Mouse (Mus musculus): ENCODE measurements around the gene Map1b. TPM values are rescaled to one million over a fixed set of nuclear protein-coding genes. Genes with fewer than 3 reads are reported as not detected.

The Map1b gene
- total RNA-seq, 2 experiments from 2014 or later: 709 to 737 TPM

DNA sequence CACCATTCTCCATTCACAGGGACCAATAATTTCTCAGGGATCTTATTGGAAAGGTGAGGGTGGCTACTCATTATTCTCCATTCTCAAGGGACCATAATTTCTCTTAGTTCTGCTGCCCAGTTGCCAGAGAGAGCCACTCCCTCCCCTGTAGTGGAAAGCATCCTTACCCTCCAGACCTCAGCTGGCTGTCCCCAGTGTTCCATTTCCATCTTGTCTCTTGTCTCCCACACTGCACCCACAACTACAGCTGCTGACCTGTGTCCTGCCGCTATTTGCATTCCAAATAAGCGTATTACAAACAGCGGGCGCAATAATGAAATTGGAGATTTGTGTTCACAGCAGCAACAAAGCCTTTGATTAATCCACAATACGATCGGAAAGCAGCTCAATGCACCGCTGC is 46.3 kb downstream of the Map1b start:
- DNase-seq (ENCODE audit: low spot score in 2 of 2): no peak
- no peak for TF ChIP-seq CTCF (conservative IDR thresholded peaks at IDR 0.05)
- Histone ChIP-seq H3K4me3 (no peak overlapping the region), H3K27ac (peak overlapping the region; percentile 55; the same call in 1 of the 2 replicates)

DNA sequence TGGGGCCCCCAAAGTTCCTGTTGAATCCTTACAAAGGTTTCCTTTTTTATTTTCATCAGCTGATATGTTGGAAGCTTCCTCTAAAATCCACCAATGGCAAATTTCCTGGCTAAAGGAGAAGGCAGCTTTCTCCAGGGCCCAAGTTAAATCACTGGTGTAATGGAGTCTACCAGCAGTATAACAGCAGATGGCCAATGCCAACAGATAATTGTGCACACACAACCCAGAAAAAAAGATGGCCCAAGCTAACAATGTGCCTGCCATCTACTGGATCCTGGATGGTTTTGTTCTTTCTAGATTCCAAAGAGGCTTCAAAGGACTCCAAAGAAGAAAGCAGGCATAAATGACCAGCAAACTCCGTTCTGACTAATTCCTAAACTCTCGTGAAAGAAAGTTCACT is 48.1 kb downstream of the Map1b start:
- Histone ChIP-seq H3K27ac (no peak overlapping the region; the same call in 1 of the 2 replicates), H3K4me3 (no peak overlapping the region)
- no peak for DNase-seq (ENCODE audit: low spot score in 2 of 2)
- TF ChIP-seq CTCF (conservative IDR thresholded peaks at IDR 0.05): peak; percentile 42

DNA sequence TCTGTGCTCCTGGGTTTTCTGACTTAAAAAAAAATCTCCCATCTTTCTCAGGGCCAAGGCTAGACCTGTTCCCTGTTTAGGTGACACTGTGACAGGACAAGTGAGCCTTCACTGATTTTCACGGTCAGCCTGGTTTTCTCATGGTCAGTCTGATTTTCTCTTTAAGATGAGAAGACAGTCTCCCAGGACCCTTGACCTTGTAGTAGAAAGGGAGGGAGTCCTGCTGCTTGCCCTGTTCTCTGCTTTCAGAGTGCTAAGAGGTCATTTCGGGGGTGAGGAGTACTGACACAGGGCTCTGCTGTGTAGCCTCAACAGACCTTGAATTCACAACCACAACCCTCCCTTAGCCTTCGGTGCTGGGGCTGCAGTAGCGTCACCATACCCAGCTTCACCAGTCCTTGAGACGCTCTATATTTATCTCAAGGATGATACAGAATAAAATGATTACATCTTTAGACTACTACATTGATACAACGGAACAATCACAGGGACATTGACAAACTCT is 49.5 kb downstream of the Map1b start:
- H3K27ac ChIP-seq: no peak overlapping the region; the same call in 1 of the 2 replicates

DNA sequence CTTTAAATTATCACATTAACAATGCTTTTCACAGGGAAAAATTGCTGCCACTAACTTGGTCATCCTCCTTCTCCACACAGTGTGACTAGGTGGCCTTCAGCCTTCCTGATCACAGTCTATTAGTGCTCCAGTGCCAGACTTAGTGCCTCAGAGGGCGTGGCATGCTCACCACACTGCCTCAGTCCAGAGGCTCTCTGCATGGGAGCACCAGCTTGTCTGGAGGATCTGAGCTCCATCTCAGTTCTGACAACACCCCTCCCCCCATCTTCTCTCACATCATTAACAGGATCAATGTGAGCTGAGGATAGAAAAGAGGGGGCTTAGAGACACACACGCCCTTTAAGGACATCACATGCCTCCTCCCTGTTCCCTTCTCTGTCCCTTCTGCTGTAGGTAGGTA is 50.3 kb downstream of the Map1b start:
- H3K4me3 ChIP-seq: no peak overlapping the region
- 0 out of 2 replicates have a peak overlapping the region, but pooled peaks have one; percentile 6 for H3K27ac ChIP-seq
- no peak for DNase-seq (ENCODE audit: low spot score in 2 of 2)
- TF ChIP-seq CTCF (conservative IDR thresholded peaks at IDR 0.05): no peak

More for the DNA sequence above, 49.5 kb downstream of the Map1b start:
- TF ChIP-seq CTCF (conservative IDR thresholded peaks at IDR 0.05): no peak
- H3K4me3 ChIP-seq: no peak overlapping the region
- DNase-seq (ENCODE audit: low spot score in 2 of 2): no peak

DNA sequence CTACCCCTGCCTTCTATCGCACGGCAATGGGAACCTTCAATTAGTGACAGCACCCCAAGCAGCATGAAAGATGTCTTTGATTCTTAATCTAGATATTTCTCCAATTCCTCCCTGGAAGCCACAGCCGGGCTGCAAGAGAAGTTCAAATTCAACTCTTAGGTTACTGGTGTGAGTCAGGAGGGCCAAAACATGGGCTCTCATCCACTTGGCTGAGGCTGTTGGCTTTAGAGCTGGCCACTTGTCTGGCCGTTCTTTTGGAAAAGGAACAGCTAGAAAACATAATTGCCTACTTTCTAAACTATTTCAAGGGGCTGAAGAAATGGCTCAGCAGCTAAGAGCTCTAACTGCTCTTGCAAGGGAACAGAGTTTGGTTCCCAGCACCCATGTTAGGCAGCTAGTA is 51.8 kb downstream of the Map1b start:
- H3K27ac ChIP-seq: 0 out of 2 replicates have a peak overlapping the region, but pooled peaks have one; percentile 18
- no peak overlapping the region for H3K4me3 ChIP-seq
- no peak for TF ChIP-seq CTCF (conservative IDR thresholded peaks at IDR 0.05)
- no peak for DNase-seq (ENCODE audit: low spot score in 2 of 2)

DNA sequence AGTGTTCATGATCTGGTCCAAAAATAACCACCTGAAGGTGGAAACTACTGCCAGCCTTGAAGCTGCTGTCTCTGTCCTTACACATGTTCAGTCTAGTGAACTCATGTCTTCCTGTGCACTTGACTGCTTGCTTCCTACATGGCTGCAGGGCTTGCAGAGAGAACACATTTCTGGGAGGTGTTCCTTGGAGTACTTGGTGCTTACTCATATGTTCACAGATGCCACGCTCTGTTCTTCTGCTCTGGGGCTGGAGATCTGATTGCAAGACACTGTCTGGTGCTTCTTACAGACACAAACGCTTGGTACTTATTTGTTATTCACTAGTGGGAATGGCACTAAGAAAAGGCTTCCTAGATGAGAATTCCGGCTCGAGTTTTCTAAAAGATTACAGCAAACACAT is 54.5 kb downstream of the Map1b start:
- DNase-seq (ENCODE audit: low spot score in 2 of 2): no peak
- H3K27ac ChIP-seq: peak overlapping the region; percentile 21; the same call in 1 of the 2 replicates
- no peak overlapping the region for H3K4me3 ChIP-seq
- TF ChIP-seq CTCF (conservative IDR thresholded peaks at IDR 0.05): no peak

DNA sequence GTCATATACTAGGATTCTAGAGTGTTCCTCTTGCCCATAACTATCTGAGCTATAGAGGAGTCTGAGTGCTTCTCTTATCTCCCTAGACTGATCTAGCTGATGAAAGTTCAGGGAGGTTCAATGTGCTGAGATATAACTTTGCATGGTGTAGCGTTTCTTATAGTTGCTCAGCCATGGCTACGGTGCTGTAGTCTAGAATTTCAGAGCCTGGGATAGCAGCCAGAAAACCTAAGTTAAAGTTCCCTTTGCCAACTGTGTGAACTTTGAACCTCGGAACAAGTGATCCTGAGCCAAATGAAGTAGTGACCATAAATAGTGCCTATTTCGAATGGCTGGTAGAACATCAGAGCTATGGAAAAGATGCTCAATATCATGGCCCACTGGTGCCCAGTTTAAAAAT is 56.7 kb downstream of the Map1b start:
- no peak overlapping the region for H3K4me3 ChIP-seq
- DNase-seq (ENCODE audit: low spot score in 2 of 2): no peak
- TF ChIP-seq CTCF (conservative IDR thresholded peaks at IDR 0.05): no peak
- peak overlapping the region; percentile 24; the same call in 1 of the 2 replicates for H3K27ac ChIP-seq

DNA sequence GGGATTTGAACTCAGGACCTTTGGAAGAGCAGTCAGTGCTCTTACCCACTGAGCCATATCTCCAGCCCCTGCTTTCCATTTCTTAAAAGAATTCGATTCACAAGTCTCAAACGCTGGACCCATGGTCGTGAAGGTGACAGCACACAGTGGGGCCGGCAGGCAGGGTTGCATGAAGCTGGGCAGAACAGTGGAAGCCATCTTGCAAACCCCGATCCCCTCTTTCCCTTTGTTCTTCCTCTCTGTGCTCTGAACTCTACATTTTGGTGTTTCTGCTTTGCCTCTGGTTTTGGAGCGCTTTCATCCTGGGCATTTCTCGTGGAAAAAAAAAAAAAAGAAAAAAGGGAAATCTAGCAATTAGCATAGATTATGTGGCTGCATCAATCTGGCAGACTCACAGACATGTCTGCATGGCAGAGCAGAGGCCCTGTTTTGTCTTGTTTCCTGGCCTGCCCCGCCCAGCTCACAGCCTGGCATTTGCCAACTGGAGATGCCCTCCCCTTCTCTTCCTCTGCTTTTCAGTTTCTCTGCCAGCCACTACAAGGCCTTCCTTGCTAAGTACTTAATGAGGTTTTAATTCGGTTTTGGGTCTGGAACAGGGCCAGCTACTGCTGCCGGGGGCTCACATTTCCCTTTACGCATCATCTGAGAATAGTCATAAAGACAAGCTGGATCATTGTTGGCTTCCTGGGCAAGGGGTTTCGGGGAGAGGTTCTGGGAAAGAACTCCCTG is 57.5 kb downstream of the Map1b start:
- TF ChIP-seq CTCF (conservative IDR thresholded peaks at IDR 0.05): no peak
- H3K4me3 ChIP-seq: no peak overlapping the region
- peak in 1 of 2 experiments; percentile 54 for DNase-seq (ENCODE audit: low spot score in 2 of 2)
- peak overlapping the region; percentile 24 for H3K27ac ChIP-seq

DNA sequence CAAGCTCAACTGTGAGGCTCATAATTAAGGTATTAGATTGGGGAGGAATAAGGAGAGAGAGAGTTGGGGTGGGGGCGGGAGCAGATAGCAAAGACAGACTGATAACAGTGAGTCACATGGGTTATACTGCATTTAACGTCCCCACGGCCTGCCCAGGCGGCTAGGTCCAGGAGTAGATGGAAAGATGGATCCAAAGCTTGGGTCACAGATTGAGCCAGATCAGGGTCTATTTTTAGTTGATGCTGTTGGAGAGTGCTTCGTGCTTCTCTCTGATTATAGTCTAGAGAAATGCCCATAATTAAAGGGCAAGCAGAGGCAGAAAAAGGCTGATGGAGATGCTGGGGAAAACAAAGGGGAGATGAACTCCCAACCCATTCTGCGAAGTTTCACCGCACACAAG is 61.4 kb downstream of the Map1b start:
- H3K27ac ChIP-seq: peak overlapping the region; percentile 23; the same call in 1 of the 2 replicates
- TF ChIP-seq CTCF (conservative IDR thresholded peaks at IDR 0.05): no peak
- no peak overlapping the region for H3K4me3 ChIP-seq
- DNase-seq (ENCODE audit: low spot score in 2 of 2): no peak

DNA sequence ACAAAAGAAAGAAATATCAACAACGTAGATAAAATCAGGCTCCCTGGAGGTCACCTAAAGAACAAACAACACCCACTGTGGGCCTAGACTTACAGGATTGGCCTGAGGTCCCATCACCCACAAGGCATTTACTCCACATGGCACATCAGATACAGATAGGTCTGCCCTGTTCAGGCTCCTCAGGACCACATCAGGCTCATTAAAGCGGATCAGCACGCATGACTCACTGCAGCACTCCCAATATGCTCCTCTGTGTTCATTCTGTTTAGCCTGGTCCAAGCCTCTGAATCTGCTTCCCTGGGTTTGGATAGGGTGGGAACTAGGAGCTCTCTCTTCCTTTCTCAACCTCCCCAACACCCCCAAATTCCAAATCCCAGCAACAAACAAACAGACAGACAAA is 63.9 kb downstream of the Map1b start:
- no peak for TF ChIP-seq CTCF (conservative IDR thresholded peaks at IDR 0.05)
- H3K27ac ChIP-seq: peak overlapping the region; percentile 40; the same call in 1 of the 2 replicates
- H3K4me3 ChIP-seq: no peak overlapping the region
- DNase-seq (ENCODE audit: low spot score in 2 of 2): no peak

DNA sequence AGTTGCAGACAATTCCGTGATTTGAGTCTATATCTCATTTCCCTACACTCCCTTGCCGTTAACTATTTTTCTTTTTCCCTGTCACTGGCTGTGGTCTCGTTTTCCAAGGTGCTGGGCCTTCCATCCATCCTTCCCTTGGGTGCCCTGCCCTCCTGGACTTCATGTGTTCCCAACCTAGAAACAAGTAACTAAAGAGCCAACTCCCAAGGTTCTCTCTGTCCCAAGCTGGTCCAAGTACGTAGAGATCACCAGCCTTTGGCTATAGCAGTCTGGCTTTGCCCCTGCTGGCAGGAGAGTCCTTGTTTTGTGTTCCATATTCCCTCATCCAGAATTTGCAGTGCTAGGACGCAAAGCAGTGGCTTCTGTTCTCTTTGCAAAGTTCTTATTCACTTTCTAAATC is 65.1 kb downstream of the Map1b start:
- DNase-seq (ENCODE audit: low spot score in 2 of 2): no peak
- no peak for TF ChIP-seq CTCF (conservative IDR thresholded peaks at IDR 0.05)
- Histone ChIP-seq H3K27ac (peak overlapping the region; percentile 36; the same call in 1 of the 2 replicates), H3K4me3 (no peak overlapping the region)

DNA sequence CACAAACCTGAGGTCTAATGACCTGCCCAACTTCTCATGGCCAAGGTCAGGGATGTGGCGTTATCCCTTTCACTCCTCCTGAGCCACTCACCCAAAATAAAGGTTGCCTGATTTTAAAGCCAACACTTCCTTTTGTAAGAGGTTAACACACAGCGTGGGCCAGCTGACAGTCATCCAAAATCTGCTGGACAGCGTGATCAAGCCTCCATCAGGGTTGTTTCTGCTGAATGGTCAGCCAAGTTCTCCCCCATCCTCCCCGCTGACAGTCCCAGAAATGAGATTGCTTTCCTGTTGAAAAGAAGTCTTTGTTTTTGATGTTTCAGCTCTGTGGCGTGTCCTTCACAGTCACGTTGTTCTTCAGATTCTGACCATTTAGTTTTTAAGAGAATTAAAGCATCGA is 65.6 kb downstream of the Map1b start:
- Histone ChIP-seq H3K27ac (peak overlapping the region; percentile 36), H3K4me3 (no peak overlapping the region)
- DNase-seq (ENCODE audit: low spot score in 2 of 2): no peak
- TF ChIP-seq CTCF (conservative IDR thresholded peaks at IDR 0.05): no peak

DNA sequence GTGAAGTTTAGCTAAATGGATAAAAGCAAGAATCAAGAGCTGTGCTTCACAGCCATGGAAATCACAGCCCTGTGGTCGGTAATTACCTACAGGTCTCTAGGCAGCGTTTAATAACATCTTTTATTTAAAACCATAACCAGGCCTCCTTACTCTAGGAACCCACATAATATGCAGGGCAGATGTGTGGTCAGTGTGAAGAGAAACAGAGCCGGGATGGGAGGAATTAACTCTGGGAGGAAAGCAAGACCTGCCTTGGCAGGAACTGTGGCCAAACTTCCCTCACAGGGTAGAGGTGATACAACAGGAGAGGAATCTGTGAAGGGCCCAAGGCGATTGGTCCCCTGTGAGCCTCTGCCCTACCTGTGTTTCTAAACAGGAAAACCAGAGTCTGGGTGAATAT is 66.8 kb downstream of the Map1b start:
- Histone ChIP-seq H3K4me3 (no peak overlapping the region), H3K27ac (peak overlapping the region; percentile 36; the same call in 1 of the 2 replicates)
- DNase-seq (ENCODE audit: low spot score in 2 of 2): no peak
- TF ChIP-seq CTCF (conservative IDR thresholded peaks at IDR 0.05): no peak

DNA sequence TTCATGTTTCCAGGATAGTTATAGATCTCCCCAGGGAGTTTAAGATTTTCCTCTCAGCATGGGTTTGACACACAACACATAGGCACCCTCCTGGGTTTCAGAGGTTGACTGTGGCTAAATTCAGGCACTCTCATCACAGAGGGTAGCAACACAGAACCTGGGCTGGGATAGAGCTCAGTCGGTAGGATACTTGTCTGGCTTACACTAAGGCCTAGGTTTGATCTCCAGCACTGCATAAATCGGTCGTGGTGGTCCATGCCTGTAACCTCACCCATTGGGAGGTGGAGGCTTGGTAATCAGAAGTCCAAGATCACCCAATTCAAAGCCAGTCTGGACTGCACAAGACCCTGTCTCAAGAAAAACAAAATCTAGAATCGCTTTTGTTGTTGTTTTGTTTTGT is 68.1 kb downstream of the Map1b start:
- Histone ChIP-seq H3K27ac (peak overlapping the region; percentile 86), H3K4me3 (no peak overlapping the region)
- TF ChIP-seq CTCF (conservative IDR thresholded peaks at IDR 0.05): no peak
- no peak for DNase-seq (ENCODE audit: low spot score in 2 of 2)
